Mouse (Mus musculus): ENCODE measurements around the gene Pthlh. TPM values are rescaled to one million over a fixed set of nuclear protein-coding genes. Genes with fewer than 3 reads are reported as not detected.

The Pthlh gene
- polyA plus RNA-seq, 1 experiment from 2014 or later, result 3.4 TPM

DNA sequence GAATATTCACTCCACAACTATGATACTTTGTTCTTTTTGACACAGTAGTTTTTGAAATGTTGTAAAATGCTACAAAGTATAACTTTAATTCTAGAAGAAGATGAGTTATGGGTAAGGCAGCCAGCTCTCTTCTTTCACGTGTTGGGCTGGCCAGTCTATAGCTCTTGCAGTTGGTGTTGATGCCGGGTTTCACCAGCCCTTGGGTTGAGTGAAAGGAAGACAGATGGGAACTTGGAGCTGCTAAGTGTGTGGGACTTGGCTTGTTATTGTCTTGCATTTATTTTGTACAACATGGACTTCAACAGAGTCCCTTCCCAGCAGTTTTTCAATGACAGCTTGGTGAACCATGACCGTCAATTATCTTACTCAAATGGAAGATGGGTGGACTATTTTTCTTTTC, 16.2 kb downstream of the Pthlh start:
- no peak overlapping the region for H3K4me2 ChIP-seq
- no peaks in the 10 kb centered on the region for H3K27me3 ChIP-seq
- no peak overlapping the region for H3K4me3 ChIP-seq (replicated peaks)
- no peaks in the 10 kb centered on the region for H3K36me3 ChIP-seq (replicated peaks)
- 83% methylated on average over 3 of the region's 3 CpGs for WGBS
- no peak overlapping the region for H3K9ac ChIP-seq
- H3K4me1 ChIP-seq, result no peaks in the 10 kb centered on the region
- no peaks in the 10 kb centered on the region for H3K9me3 ChIP-seq
- no peak for ATAC-seq (ENCODE audit: low FRiP score)
- H3K27ac ChIP-seq, result no peak overlapping the region

DNA sequence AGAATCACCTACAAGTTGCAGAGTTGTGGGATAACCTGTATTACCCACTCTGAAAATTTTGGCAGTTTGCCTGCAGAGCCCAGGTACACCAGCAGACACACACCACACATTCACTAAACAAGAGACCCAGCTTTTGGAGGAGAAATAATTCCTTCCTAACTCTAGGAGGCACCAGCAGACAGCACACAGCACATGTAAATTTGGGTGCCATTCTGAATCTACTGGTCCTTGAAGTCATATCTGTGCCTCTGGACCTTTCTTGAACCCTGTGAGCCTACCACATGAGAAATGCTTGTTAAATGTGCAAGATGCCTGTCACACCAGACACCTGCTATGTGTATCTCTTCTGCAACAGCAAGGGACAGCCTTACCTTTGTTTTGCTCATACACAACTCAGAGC, 19.7 kb downstream of the Pthlh start:
- Histone ChIP-seq H3K4me1 (no peaks in the 10 kb centered on the region), H3K4me3 (replicated peaks) (no peak overlapping the region), H3K27ac (no peak overlapping the region), H3K4me2 (no peak overlapping the region), H3K36me3 (replicated peaks) (no peaks in the 10 kb centered on the region), H3K9ac (no peak overlapping the region), H3K27me3 (no peaks in the 10 kb centered on the region), H3K9me3 (no peaks in the 10 kb centered on the region)
- ATAC-seq (ENCODE audit: low FRiP score), result no peak

DNA sequence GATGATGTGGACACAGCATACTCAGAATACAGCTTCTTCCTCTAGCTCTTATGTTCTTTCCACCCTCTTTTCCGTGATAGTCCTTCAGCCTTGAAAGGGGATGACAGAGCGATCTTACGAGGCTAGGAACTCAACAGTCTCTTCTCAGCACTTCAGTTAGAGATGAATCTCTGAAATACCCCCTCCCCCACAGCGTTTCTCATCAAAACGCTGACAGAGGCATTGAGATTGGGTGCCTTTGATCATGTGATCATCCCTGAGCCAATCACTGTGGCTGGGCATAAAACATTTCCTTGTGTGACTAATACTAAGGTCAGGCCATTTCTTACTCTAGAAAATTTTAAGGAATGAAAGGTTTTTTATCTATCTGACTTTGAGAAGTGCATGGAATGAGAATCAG, 20.3 kb downstream of the Pthlh start:
- no peaks in the 10 kb centered on the region for H3K36me3 ChIP-seq (replicated peaks)
- H3K9ac ChIP-seq, result no peak overlapping the region
- H3K4me3 ChIP-seq (replicated peaks), result no peak overlapping the region
- 62% methylated on average over 5 of the region's 5 CpGs for WGBS
- no peak for ATAC-seq (ENCODE audit: low FRiP score)
- H3K9me3 ChIP-seq, result no peaks in the 10 kb centered on the region
- no peak overlapping the region for H3K4me2 ChIP-seq
- H3K4me1 ChIP-seq, result no peaks in the 10 kb centered on the region
- no peaks in the 10 kb centered on the region for H3K27me3 ChIP-seq
- H3K27ac ChIP-seq, result no peak overlapping the region

DNA sequence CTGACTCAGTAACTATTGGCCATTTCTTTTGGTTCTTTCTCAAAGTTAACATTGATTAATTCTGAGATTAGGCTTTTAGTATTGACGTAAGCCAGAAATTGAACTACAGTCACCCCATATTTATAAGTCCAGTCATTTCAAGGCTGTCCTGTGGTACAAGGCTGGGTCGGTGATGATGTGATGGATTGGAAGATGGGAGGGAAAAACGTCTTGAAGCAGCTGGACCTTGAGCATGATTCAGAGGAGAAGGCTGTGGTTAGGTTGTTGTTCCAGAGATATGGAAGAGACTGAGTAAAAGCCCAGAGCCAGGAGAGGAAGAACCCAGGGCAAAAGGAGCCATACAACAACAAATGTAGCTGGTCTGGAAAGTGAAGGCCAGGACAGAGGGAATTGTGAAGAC, 22.4 kb downstream of the Pthlh start:
- no peak for ATAC-seq (ENCODE audit: low FRiP score)
- Histone ChIP-seq H3K9me3 (no peaks in the 10 kb centered on the region), H3K36me3 (replicated peaks) (no peaks in the 10 kb centered on the region), H3K4me1 (no peaks in the 10 kb centered on the region), H3K27ac (no peak overlapping the region), H3K4me3 (replicated peaks) (no peak overlapping the region), H3K9ac (no peak overlapping the region), H3K4me2 (no peak overlapping the region), H3K27me3 (no peaks in the 10 kb centered on the region)
- 81% methylated on average over 3 of the region's 3 CpGs for WGBS

DNA sequence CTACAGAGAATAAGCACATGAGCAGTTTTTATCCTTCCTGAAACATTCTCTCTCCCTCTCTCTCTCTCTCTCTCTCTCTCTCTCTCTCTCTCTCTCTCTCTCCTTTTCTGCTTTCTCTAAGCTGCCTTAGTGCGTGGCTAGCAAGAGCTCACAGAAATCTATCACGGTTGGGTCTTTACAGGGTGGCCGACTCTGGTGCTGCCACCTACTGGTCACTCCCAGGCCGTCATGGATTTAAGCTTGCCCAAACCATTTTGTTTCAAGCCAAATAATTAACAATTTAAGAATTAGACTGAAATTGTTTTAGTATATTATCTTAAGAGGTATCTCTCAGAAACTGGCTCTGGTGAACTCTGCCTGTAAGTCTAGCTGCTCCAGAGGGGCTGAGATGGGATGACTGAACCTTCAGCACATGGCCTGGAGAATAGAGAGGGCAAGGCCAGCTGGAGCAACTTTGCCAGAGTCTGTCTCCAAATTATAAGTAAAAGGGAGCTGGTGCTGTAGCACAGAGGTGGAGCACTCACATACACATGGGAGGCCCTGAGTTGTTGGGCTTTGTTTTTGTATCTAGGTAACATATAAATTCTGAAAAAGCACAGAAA, 23.7 kb downstream of the Pthlh start:
- Histone ChIP-seq H3K36me3 (replicated peaks) (no peaks in the 10 kb centered on the region), H3K27me3 (no peaks in the 10 kb centered on the region), H3K9me3 (no peaks in the 10 kb centered on the region), H3K4me1 (no peaks in the 10 kb centered on the region), H3K9ac (no peak overlapping the region), H3K27ac (no peak overlapping the region), H3K4me3 (replicated peaks) (no peak overlapping the region), H3K4me2 (no peak overlapping the region)
- ATAC-seq (ENCODE audit: low FRiP score), result peak; percentile 74; the same call in 1 of the 2 replicates
- WGBS, result 2% methylated on average over 4 of the region's 4 CpGs

DNA sequence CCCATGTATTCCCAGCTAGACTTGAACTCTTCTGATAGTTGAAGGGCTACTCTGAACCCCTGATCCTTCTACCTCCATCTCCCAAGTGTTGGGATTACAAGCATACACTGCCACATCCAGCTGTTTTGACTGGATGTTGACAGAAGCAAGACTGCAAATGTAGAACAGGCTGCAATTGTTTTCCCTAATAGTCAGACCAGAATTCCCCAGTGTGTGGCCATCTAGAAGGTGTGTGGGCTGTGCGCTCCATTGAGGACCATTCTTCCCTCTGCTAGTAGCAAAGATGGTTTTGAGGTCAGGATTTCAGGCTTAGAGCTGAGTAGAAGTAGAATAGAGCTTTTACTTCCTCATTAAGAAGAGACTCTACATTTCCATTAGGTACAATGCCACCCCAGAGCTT, 37.3 kb downstream of the Pthlh start:
- H3K9me3 ChIP-seq, result no peaks in the 10 kb centered on the region
- WGBS, result 92% methylated on average over 1 of the region's 1 CpGs
- H3K4me2 ChIP-seq, result no peak overlapping the region
- H3K27ac ChIP-seq, result no peak overlapping the region
- H3K27me3 ChIP-seq, result no peaks in the 10 kb centered on the region
- H3K36me3 ChIP-seq (replicated peaks), result no peaks in the 10 kb centered on the region
- H3K4me1 ChIP-seq, result no peaks in the 10 kb centered on the region
- H3K4me3 ChIP-seq (replicated peaks), result no peak overlapping the region
- no peak overlapping the region for H3K9ac ChIP-seq
- no peak for ATAC-seq (ENCODE audit: low FRiP score)

DNA sequence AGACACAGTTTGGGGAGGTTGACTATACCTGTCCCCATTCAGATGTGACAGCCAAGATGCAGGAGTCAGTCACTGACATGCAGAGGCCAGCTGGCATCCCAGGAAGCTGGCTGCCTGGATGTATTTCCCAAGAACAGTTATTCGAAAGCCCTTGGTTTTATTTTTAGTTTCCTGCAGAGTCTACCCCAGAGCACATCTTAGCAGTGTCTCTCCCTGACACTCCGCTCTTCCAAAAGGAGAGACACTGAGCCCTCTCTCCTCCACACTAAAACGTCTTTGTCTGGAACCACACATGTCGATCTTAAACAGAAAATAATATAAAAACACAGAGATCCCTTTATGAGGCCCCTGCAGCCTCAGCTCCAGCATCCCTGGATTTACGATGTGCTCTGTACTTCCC, 44.9 kb downstream of the Pthlh start:
- H3K36me3 ChIP-seq (replicated peaks), result no peaks in the 10 kb centered on the region
- WGBS, result 82% methylated on average over 5 of the region's 5 CpGs
- H3K27me3 ChIP-seq, result no peaks in the 10 kb centered on the region
- ATAC-seq (ENCODE audit: low FRiP score), result no peak
- no peak overlapping the region for H3K4me2 ChIP-seq
- H3K9me3 ChIP-seq, result no peaks in the 10 kb centered on the region
- H3K9ac ChIP-seq, result no peak overlapping the region
- no peak overlapping the region for H3K27ac ChIP-seq
- no peak overlapping the region for H3K4me3 ChIP-seq (replicated peaks)
- H3K4me1 ChIP-seq, result no peaks in the 10 kb centered on the region

DNA sequence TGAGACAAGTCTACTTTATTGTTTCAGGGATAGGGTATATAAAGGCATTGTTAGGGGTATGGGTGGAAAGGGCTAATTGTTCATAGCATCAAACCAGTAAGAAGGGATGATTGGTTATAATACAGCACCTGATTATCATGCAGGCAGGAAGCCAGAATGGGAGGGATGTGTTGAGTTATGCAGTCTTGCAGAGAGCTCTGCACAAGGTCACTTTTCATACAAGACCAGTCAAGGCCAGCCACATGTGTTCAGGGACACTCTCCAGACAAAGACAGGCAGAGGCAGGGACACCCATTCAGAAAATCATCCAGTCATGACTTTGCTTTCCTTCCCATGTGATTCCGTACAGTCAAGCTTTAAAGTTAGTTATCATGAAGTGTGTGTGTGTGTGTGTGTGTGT, 47.8 kb downstream of the Pthlh start:
- Histone ChIP-seq H3K9ac (no peak overlapping the region), H3K27me3 (no peaks in the 10 kb centered on the region), H3K4me3 (replicated peaks) (no peak overlapping the region), H3K4me2 (no peak overlapping the region), H3K27ac (no peak overlapping the region), H3K36me3 (replicated peaks) (no peaks in the 10 kb centered on the region), H3K4me1 (no peaks in the 10 kb centered on the region), H3K9me3 (no peaks in the 10 kb centered on the region)
- 84% methylated on average over 1 of the region's 1 CpGs for WGBS
- no peak for ATAC-seq (ENCODE audit: low FRiP score)

DNA sequence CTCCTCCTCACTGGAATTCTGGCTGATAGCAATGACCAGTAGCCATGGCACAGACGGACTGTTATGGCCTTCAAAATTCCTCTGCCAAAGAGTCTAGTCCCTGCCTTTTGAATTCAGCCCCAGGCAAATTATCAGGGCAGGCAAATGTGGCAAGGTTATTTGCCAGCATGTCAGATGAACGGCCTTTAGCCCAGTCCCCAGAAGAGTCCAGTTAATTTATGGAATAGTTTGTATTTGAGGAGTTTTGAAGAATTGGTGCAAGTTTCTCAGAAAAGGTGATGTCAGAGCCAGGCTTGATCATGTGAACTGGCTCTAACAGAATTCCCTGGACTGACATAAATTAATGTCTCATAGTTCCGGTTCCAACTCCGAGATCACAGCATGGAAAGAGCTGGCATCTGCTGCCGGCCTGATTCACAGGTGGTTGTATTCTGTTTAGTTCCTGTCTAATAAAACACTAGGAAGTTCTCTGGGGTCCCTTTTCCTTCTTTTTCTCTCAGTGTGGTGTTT, 56.1 kb downstream of the Pthlh start:
- 91% methylated on average over 5 of the region's 5 CpGs for WGBS
- no peak for ATAC-seq (ENCODE audit: low FRiP score)
- H3K4me1 ChIP-seq, result no peaks in the 10 kb centered on the region
- H3K4me2 ChIP-seq, result no peak overlapping the region
- H3K9me3 ChIP-seq, result no peaks in the 10 kb centered on the region
- H3K9ac ChIP-seq, result no peak overlapping the region
- H3K36me3 ChIP-seq (replicated peaks), result no peaks in the 10 kb centered on the region
- no peak overlapping the region for H3K27ac ChIP-seq
- no peaks in the 10 kb centered on the region for H3K27me3 ChIP-seq
- no peak overlapping the region for H3K4me3 ChIP-seq (replicated peaks)

Other genes with a start within 250 kb of the Pthlh start
- 0.62 and 1.1 TPM in 2 replicates for gene Rep15, start 231.6 kb downstream of the Pthlh start, polyA plus RNA-seq (2016; fragmentation: Nextera tagmentation; extraction: Ambion mirVana)
- 89.5 and 94.3 TPM in 2 replicates for gene Mrps35, start 221.4 kb downstream of the Pthlh start, polyA plus RNA-seq (2016; fragmentation: Nextera tagmentation; extraction: Ambion mirVana)
- gene Mansc4, start 177.2 kb downstream of the Pthlh start, polyA plus RNA-seq (2016; fragmentation: Nextera tagmentation; extraction: Ambion mirVana), result 0.41 and 0.68 TPM in 2 replicates
- 6.7 and 7.3 TPM in 2 replicates for gene Klhl42, start 172.8 kb downstream of the Pthlh start, polyA plus RNA-seq (2016; fragmentation: Nextera tagmentation; extraction: Ambion mirVana)
- 28.5 and 31.6 TPM in 2 replicates for gene Ccdc91, start 211.6 kb upstream of the Pthlh start, polyA plus RNA-seq (2016; fragmentation: Nextera tagmentation; extraction: Ambion mirVana)

Data from forebrain, embryonic 12.5 days (tissue).